Mouse (Mus musculus) lung, adult 2 months (tissue): ENCODE measurements around the gene Helz2. TPM values are rescaled to one million over a fixed set of nuclear protein-coding genes. Genes with fewer than 3 reads are reported as not detected.
A peak's percentile ranks its signal among the peaks of the same experiment; 100 is the strongest.

Experiments
- DNase-seq: peaks from one replicate; pipeline ENCODE4 v3.0.0; 2022
- H3K4me1 ChIP-seq: fragments of 200-500 bp; 2 replicates; pipeline ENCODE4 v1.6.1; 2011; ENCODE audit warnings: low read length; ENCODE audit not compliant: control insufficient read depth, insufficient read depth
- H3K4me3 ChIP-seq: fragments of 200-500 bp; replicated peaks from 2 replicates; pipeline ENCODE3; 2011; ENCODE audit warnings: low read depth, mild to moderate bottlenecking, control low read depth, low read length; ENCODE audit errors: extremely low read depth
- CTCF ChIP-seq: fragments of 200-500 bp; IDR thresholded peaks from 2 replicates; pipeline ENCODE4 v1.5.1; 2011; ENCODE audit warnings: mild to moderate bottlenecking, low read length, control low read depth; ENCODE audit not compliant: insufficient read depth
- POLR2A ChIP-seq: fragments of 200-500 bp; IDR thresholded peaks from 2 replicates; pipeline ENCODE4 v1.6.1; 2011; ENCODE audit warnings: low read depth, mild to moderate bottlenecking, control low read depth, low read length, borderline replicate concordance; ENCODE audit errors: extremely low read depth
- WGBS: fragments of 180-500 bp; shearing (Covaris S2); methylation state at CpG from one replicate; pipeline ENCODE4 v1.1.7; 2018; 5-methylcytosine and 5-hydroxymethylcytosine counted together
- polyA plus RNA-seq: library from polyadenylated mRNA; depleted of rRNA; stranded (reverse); fragments of >200 nt; gene quantifications from 2 replicates; pipeline ENCODE4 v1.2.3, GENCODE M21; 2012

The Helz2 gene
- polyA plus RNA-seq, 1 experiment, result 49.7 TPM

DNA sequence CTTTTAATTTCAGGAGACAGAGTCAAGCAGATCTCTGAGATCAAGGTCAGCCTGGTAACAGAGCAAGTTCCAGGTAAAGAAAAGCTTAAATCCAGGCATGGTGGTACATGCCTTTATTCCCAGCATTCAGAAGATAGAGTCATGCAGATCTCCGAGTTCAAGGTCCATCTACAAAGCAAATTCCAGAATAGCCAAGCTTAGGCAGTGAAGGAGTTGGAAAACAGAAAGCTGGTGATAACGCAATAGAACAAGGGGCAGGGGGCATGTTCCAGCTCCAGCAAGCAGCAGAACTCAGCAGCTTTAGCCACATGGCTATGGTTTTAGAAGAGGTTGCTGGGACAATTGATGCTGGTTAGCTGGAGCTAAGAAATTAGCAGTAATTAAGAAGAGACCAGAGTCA is 16.8 kb downstream of the Helz2 start:
- no peak for DNase-seq
- 89% methylated on average over 2 of the region's 2 CpGs for WGBS
- Histone ChIP-seq H3K4me1 (peaks cover 9% of the 10 kb centered on the region), H3K4me3 (no peak overlapping the region)
- TF ChIP-seq CTCF, result no peak
- TF ChIP-seq POLR2A, result no peak

- H3K4me1 ChIP-seq, result peaks cover 14% of the 10 kb centered on the region
- DNase-seq, result no peak
- H3K4me3 ChIP-seq, result no peak overlapping the region
- TF ChIP-seq CTCF (no peak), POLR2A (no peak)
- 36% methylated on average over 2 of the region's 2 CpGs for WGBS
Measured at GRCm38 (mm10) chr2:181220361-181220760, 21.5 kb downstream of the Helz2 start.

DNA sequence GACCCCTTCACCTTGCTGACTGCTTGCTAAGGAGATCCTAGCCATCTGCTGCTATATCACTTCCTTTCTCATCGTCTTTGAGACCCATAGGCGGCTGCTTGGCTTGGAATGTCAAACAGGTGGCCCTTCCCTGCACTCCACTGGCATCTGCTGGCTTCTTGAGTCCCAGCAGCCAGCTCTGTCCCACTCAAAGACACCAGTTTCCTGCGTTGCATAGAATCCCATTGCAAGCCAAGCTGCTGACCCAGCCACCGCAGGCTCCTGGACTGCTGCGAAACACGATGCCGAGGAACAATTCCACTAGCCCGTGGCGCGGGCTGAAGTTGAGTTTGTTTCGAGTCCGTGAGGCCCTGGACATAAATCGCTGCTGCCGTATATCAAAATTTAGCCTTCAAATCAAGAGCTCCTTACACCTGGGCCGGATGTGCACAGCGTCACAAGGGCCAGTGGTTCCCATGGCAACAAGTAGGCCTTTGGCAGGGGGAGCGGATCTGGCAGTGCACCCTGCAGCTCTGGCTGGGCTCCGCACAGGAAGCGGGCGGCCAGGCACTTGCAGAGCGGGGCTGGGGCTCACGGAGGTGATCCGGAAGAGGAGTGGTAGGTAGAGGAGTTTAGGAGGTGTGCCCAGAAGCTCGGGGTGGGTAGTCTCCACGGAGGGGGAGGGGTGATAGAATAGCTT is 22.1 kb downstream of the Helz2 start, which contains the start of gene Fndc11:
TSS of gene Fndc11 (plus strand) at position 476 of the 679 bp plus-strand sequence.
- peak; percentile 82 for DNase-seq
- peaks cover 14% of the 10 kb centered on the region for H3K4me1 ChIP-seq
- WGBS, result 3% methylated on average over 25 of the region's 25 CpGs
- TF ChIP-seq POLR2A (peak; percentile 56; the same call in 1 of the 2 replicates), CTCF (peak; percentile 33; the same call in 1 of the 2 replicates)
- peak within 1 kb of the TSS; percentile 53 for H3K4me3 ChIP-seq

GRCm38 (mm10) chr2:181218881-181219485 is 22.8 kb downstream of the Helz2 start:
- DNase-seq, result peak; percentile 36
- Histone ChIP-seq H3K4me3 (no peak overlapping the region), H3K4me1 (peaks cover 14% of the 10 kb centered on the region)
- no peak for TF ChIP-seq POLR2A
- no peak for TF ChIP-seq CTCF
- 41% methylated on average over 5 of the region's 5 CpGs for WGBS

DNA sequence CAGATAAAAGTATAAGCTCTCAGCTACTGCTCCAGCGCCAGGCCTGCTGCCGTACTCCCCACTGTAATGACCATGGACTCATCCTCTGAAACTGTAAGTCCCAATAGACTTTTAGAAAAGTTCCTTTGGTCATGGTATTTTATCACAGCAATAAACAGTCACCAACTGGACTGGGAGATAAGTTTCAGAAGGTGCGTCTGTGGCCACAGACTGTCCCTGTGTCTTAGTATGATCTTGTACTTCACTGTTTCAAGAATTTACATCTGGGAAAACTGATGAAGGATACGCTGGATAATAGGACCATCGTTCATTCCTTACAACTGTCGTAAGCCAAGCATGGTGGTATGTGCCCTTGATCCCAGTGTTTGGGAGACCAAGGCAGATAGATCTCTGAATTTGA is 25.8 kb downstream of the Helz2 start:
- DNase-seq, result no peak
- WGBS, result 85% methylated on average over 6 of the region's 6 CpGs
- TF ChIP-seq CTCF, result no peak
- no peak for TF ChIP-seq POLR2A
- Histone ChIP-seq H3K4me1 (peaks cover 17% of the 10 kb centered on the region), H3K4me3 (no peak overlapping the region)

DNA sequence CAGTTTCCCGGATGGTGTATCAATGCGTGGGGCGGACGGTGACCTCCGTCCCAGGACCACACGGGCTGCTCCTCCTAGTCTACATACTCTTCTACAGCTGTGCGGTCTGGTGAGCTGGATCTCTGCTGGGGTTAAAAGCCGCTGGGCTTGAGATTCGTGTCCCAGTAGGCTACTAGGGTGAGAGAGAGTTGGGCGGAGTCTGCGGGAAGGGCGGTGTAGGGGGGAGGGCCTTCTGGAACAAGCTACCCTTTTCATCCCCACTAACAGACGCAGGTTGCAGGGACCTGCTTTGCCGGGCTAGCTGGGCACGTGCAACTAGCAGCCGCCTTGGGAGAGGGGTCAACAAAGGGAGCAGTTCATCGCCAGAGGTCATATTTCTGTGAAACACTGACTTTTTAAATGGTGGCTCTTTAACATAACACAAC is 28.8 kb downstream of the Helz2 start, which contains the start of gene Srms:
TSS of gene Srms (minus strand) at position 165 of the 425 bp plus-strand sequence.
- DNase-seq, result peak; percentile 66
- TF ChIP-seq POLR2A (peak; percentile 40; the same call in 1 of the 2 replicates), CTCF (no peak)
- 2% methylated on average over 17 of the region's 17 CpGs for WGBS
- Histone ChIP-seq H3K4me1 (peaks cover 4% of the 10 kb centered on the region), H3K4me3 (peak within 1 kb of the TSS; percentile 84)

DNA sequence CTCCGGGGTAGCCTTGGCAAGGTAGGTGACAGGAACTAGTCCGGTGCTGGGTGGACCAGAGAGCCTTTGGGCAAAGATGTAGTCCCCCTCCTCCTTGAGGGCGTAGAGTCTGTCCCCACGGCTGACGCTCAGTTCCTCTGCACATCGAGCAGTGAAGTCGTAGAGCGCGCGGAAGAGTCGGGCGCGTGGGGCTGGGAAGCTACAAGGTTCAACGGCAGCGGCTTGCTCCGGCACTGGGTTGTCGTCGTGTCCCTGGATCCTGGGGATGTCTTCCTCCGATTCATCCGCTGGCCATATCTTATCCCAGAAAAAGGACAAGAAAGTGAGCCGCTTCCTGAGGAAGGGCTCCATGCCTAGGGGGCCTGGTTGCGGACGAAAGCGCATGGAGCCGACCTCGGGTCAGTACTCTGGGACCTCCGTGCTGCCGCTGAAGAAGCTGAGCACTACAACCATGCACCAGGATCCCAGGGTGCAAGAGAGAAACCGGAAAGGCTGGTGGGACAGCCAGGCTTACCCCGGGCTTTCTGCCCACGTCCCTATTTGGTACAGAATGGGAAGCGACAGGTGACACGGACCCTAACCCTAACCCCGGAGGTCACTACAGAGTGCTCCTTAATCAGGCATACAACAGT is 29.3 kb downstream of the Helz2 start:
- TF ChIP-seq CTCF (no peak), POLR2A (no peak)
- Histone ChIP-seq H3K4me1 (peaks cover 4% of the 10 kb centered on the region), H3K4me3 (peak overlapping the region; percentile 84)
- peak; percentile 40 for DNase-seq
- 2% methylated on average over 34 of the region's 34 CpGs for WGBS

DNA sequence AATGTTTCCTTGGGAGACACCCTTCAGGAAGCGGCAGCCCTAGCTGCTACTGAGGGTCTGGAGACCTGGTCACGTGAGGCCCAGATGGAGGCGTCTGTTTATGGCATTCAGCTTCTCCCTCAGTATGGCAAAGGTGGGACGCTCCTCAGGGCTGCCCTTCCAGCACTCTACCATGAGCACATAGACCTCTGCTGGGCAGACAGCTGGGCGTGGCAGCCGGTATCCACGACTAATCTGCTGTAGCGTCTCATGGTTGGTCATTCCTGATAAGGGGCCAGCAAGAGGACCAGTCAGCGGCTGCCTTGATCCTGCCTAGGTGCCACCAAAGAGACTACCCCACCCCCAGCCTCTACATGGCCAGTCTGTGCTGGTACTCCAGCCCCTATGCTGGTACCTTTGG is 35.7 kb downstream of the Helz2 start:
- WGBS, result 65% methylated on average over 9 of the region's 9 CpGs
- TF ChIP-seq POLR2A (no peak), CTCF (no peak)
- Histone ChIP-seq H3K4me1 (peaks cover 3% of the 10 kb centered on the region), H3K4me3 (no peak overlapping the region)
- no peak for DNase-seq

DNA sequence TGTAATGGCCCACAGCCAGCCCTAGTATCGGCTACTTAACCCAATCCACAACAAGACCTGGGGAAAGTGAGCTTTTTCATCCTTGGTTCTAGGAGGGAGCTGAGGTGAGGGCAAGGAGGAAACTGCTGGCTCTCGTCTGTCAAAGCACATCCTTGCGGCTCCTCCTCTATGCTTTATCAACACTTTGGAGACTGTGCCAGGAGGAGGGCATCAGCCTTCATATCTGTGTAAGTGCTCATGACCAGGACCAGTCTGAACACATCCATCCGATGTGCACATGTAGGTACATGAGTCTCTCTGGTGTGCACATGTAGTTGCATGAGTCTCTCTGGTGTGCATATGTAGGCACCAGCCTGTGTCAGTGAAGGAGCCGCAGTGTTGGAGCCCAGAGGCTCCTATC is 36.1 kb downstream of the Helz2 start:
- H3K4me3 ChIP-seq, result no peak overlapping the region
- TF ChIP-seq CTCF (no peak), POLR2A (no peak)
- WGBS, result 75% methylated on average over 5 of the region's 5 CpGs
- H3K4me1 ChIP-seq, result peaks cover 3% of the 10 kb centered on the region
- no peak for DNase-seq
